Mouse (Mus musculus): ENCODE measurements around the gene Olfr835.

The Olfr835 gene

DNA sequence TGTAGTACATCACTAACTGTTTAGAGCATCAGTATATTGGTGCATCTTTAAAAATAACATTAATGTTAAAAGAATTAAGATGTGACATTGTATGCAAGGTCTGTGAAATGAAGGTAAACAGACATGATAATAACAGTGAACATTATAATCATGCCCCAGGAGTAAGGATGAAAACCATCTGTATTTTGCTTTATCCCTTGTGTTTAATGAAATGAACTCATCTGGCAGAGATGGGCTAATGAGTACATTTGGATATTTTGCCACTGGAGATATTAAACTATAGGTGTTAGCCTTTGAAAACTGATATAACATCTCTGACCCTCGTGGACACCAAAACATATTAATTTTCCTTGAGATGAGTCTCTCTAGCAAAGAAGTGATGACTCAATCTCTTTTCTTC is at the start of gene Olfr835:
Gene Olfr835 (plus strand): TSS at position 301 of the 400 bp plus-strand sequence.
- no peak for DNase-seq (ENCODE audit: low read depth, low spot score)

GRCm38 (mm10) chr9:18987690-18988089 is 44.8 kb upstream of the Olfr835 start, which contains the start of gene Olfr834:
Gene Olfr834, plus strand, starts transcription at chr9:18987990.
- no peak for DNase-seq (ENCODE audit: low read depth, low spot score)

DNA sequence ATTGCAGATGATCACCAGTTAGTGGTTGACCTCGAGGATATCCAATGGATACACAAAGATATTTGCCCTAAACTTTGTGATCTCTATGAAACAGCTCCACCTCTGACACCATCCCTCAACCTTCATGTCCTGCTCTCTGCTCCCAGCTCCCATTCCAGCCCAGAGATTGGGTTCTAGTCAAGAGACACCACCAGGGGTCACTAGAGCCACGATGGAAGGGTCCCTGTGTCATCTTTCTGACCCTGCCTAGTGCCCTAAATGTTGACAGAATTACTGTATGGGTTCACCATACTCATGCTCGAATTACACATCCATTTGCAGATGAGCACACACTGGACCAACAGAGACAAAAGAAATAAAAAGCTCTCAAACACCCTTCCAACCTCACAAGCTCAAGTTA is 52.5 kb downstream of the Olfr835 start:
- no peak for DNase-seq (ENCODE audit: low read depth, low spot score)
